Mouse (Mus musculus): ENCODE results near the gene Tmprss11a.
A peak's percentile ranks its signal among the peaks of the same experiment; 100 is the strongest.

The Tmprss11a gene

GRCm38 (mm10) chr5:86468890-86469289 lies at the start of gene Tmprss11a:
TSS of gene Tmprss11a (minus strand) at chr5:86468990.
- DNase-seq (ENCODE audit: low read depth, low spot score) = no peak

GRCm38 (mm10) chr5:86518500-86518899 lies 49.7 kb upstream of the Tmprss11a start, which contains the start of gene Tmprss11g:
TSS of gene Tmprss11g (minus strand) at chr5:86518600.
- DNase-seq (ENCODE audit: low read depth, low spot score) = peak; percentile 5

GRCm38 (mm10) chr5:86511538-86511937 lies 42.7 kb upstream of the Tmprss11a start:
- DNase-seq (ENCODE audit: low read depth, low spot score) = no peak

- no peak for DNase-seq (ENCODE audit: low read depth, low spot score)
Observed at GRCm38 (mm10) chr5:86493453-86493852, 24.7 kb upstream of the Tmprss11a start.

GRCm38 (mm10) chr5:86482562-86482961 lies 13.8 kb upstream of the Tmprss11a start:
- no peak for DNase-seq (ENCODE audit: low read depth, low spot score)

GRCm38 (mm10) chr5:86482031-86482430 lies 13.2 kb upstream of the Tmprss11a start:
- no peak for DNase-seq (ENCODE audit: low read depth, low spot score)

- DNase-seq (ENCODE audit: low read depth, low spot score) = no peak
Observed at GRCm38 (mm10) chr5:86473859-86474258, 5.1 kb upstream of the Tmprss11a start.

- DNase-seq (ENCODE audit: low read depth, low spot score) = no peak
Observed at GRCm38 (mm10) chr5:86439306-86439705, 29.5 kb downstream of the Tmprss11a start.

- no peak for DNase-seq (ENCODE audit: low read depth, low spot score)
Observed at GRCm38 (mm10) chr5:86438548-86438947, 30.2 kb downstream of the Tmprss11a start.

GRCm38 (mm10) chr5:86432697-86433096 lies 36.1 kb downstream of the Tmprss11a start:
- peak; percentile 79 for DNase-seq (ENCODE audit: low read depth, low spot score)

GRCm38 (mm10) chr5:86431096-86431495 lies 37.7 kb downstream of the Tmprss11a start:
- DNase-seq (ENCODE audit: low read depth, low spot score) = no peak

- DNase-seq (ENCODE audit: low read depth, low spot score) = no peak
Observed at GRCm38 (mm10) chr5:86421323-86422028, 47.3 kb downstream of the Tmprss11a start.

GRCm38 (mm10) chr5:86419494-86419893 lies 49.3 kb downstream of the Tmprss11a start:
- peak; percentile 60 for DNase-seq (ENCODE audit: low read depth, low spot score)

GRCm38 (mm10) chr5:86414280-86414679 lies 54.5 kb downstream of the Tmprss11a start:
- DNase-seq (ENCODE audit: low read depth, low spot score) = no peak

- DNase-seq (ENCODE audit: low read depth, low spot score) = peak; percentile 51
Observed at GRCm38 (mm10) chr5:86410815-86411214, 58.0 kb downstream of the Tmprss11a start.

- DNase-seq (ENCODE audit: low read depth, low spot score) = peak; percentile 59
Observed at GRCm38 (mm10) chr5:86407941-86408340, 60.8 kb downstream of the Tmprss11a start.

GRCm38 (mm10) chr5:86407191-86407590 lies 61.6 kb downstream of the Tmprss11a start:
- DNase-seq (ENCODE audit: low read depth, low spot score) = peak; percentile 99

GRCm38 (mm10) chr5:86373320-86373719 lies 95.5 kb downstream of the Tmprss11a start, which contains the start of gene Tmprss11d:
TSS of gene Tmprss11d (minus strand) at chr5:86373420.
- DNase-seq (ENCODE audit: low read depth, low spot score) = no peak
